Mouse (Mus musculus) bone marrow macrophage, adult 2 months (primary cell): ENCODE measurements around the gene Them7.

ENCODE experiments used
- CTCF ChIP-seq: IDR thresholded peaks from 2 replicates; pipeline ENCODE4 v1.5.1; 2012; ENCODE audit warnings: low read depth, mild to moderate bottlenecking, low read length, moderate library complexity
- POLR2A ChIP-seq: IDR thresholded peaks from 2 replicates; pipeline ENCODE4 v1.6.1; 2012; ENCODE audit warnings: mild to moderate bottlenecking, low read depth, low read length, borderline replicate concordance

DNA sequence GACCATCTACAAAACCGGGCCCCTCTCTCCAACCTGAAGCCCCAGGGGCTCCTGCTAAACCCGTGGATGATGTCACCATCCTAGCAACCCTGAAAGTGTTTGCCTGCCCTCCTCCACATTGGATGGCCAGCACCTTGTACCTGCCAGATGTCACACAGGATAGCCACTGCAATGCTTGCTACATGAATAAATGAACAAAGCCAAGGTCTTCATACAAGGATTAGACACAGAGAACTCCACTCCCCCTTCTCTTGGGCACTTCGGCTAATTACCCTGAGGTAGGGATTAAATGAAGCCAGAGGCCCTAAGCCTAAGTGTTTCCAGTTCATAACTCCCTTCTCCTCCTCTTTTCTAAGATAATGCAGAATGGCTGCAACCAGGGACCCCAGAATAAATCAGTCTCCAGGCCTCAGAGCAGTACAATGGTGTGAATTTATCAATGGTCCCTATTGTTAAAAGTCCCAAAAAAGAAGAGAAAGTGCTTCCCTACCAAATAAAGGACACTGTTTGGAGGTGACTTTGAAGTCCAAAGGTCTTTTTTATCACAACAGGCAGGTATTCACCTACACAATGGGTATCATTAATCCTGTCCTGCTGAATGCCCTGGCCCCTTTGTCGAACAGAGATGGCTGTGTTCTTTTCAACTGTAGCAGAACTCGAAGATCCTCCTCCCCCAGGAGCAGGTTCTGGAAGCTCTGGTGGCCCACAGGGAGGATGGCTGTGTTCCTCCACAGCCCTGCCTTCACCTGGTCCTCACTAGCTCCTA lies 173.5 kb downstream of the Them7 start:
- no peak for TF ChIP-seq CTCF
- TF ChIP-seq POLR2A, result no peak
